Mouse (Mus musculus) layer of hippocampus, postnatal 14 days (tissue): ENCODE measurements around the gene Kat6b. TPM values are rescaled to one million over a fixed set of nuclear protein-coding genes. Genes with fewer than 3 reads are reported as not detected.

Experiments
- DNase-seq, 2 experiments: peaks; one replicate each; pipeline ENCODE4 v3.0.0; 2021 to 2022; ENCODE audit warnings: low spot score in 2 of 2, mixed read lengths in 1 of 2
- total RNA-seq, 2 experiments: library from RNA; stranded (reverse); gene quantifications; 2 replicates each; pipeline ENCODE4 v1.2.3; 2021

Gene Kat6b
- total RNA-seq, 2 experiments from 2014 or later, result 58.0 to 62.2 TPM

DNA sequence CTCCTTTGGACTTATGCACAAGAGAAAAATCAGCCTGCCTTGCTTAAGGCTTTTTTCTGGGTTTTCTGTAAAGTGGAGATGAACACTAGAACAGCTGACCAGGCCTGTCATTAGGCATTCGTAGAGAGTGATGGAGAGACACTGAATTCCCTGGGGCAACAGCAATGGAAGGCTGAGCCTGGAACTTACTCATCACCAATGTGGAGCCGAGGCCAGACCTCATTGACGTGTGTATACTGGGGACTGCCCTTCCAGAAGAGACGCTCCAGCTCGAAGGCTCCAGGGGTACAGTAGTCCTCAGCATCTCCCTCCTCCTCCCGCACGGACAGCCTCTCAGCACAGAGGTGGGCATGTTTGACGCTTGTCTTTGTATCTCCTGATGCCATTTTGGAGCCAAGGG is 221.5 kb downstream of the Kat6b start:
- DNase-seq, result no peak

DNA sequence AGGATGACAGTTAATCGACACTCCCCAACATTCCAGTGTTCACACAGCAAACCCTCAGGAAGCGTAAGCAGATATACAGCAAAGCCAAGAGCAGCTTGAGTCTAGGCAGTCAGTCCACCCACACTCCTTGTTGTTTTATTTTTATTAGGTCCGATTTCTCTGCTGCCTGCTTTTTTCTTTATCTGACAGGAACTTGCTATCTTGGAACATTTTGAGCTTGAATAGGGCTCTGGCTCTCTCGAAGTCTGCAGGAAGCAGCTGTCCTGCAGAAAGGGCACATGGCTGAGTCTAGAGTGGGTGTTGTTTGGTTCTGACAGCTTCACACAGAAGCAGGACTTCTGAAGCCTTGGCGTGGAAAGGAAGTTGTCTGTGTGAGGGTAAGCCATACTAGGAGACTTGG is 222.0 kb downstream of the Kat6b start:
- no peak for DNase-seq

DNA sequence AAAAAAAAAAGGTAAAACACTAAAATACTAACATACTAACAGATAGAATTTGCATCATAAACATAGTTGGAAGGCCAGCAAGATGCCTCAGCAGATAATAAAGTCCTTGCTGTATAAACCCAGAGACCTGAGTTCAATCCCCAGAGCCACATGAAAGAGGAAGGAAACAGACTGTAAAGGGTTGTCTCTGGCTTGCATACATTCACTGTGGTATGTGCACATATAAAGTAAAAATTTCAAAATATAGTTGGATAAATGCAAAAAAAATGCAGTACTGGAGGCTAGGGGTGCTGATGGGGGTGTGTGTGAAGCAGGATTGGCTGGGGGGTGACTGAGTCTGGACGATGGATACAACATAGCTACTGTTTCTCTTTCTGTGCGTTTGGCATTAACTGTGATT is 224.2 kb downstream of the Kat6b start:
- DNase-seq, result no peak

DNA sequence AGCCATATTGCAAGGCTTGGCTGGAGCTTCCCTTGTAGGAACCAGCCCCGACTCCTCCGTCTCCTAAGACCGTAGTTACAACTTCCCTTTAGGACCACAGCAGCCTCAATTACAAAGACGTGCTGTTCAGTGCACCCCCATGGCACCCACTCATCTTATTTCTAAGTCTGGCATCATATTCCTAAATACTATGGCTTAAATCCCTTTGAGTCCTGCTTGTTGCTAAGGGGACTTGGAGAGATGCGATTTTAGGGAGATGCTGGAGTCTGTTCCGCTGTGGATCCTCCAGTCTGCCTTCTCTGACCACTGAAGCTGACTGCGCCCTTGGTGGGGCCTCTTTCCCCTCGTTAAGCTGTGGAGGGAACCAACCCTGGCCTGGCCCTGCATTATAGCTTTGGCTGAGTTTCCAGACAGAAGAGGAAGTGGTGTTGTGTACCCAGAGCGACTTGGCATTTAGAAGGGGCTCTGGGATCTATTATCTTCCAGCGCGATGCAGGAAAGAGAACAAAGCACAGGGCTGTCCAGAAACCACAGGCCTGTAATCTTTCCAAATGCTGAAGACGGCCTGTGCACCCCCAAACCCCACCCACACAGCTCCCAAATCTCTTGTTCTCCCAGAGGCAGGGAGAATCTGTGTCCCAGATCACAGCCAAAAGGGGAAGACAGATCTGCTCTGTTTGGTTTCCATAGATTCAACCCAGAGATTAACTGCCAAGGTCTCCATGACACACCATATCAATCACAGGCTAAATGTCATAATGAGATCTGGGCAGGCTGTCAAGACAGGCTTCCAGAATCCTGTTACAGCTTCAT is 225.7 kb downstream of the Kat6b start:
- peak; percentile 64 to 68 for DNase-seq

DNA sequence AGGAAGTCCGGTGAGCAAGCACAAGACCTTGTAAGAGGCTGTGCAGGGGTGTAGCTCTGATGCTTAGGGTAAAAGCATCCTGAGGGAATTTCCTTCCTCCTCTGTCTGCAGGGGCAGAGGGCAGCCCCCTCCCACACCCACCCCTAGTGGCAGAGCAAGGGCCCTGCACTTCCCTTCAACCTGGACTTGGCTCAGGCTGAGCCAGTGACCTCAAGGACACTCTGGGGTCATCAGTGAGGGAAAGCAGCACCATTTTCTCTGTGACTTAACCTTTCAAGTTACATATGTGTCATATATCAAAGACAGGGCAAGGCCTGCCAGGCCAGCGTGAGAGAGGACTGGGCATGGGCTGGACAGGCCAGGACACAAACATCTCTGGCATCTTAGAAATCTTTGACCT is 228.3 kb downstream of the Kat6b start:
- no peak for DNase-seq

DNA sequence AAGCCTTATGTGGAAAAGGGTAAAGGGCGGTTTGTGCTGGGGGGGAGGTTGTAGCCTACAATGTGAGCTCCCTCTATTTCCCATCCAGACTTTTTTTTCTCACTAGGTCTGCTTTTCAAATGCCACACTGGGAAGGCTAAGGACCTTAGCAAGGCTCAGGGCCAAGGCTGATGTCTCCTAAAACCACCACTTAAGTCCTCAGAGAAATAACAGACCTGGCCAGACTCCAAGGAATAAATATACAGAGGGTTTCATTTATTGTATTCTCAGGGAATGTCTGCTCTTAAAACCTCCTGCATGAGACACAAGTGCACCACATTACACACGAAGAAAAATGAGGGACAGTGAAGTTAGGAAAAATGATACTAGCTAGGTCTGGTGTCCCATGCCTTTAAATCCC is 230.0 kb downstream of the Kat6b start:
- no peak for DNase-seq

DNA sequence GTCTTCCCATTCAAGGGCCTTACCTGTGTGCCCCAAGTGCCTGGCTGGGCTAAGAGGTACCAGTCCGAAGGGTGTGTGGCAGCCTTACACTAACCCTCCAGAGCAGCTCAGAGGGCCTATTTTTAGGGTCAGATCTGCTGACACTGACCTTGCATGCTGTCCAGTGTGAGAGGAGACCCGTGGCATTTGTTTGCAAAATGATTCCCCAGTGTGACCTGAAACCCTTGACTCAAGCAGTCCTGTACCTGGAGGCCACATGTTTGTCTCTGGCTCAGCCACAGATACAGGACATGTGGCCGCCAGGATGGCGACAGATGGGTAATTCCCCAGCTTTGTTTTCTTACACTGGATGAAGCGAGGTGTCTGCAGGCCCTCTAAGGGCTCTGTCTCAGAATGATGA is 233.3 kb downstream of the Kat6b start, which contains the start of gene Dupd1:
Gene Dupd1 (minus strand): TSS at position 91 of the 400 bp plus-strand sequence.
- no peak for DNase-seq

DNA sequence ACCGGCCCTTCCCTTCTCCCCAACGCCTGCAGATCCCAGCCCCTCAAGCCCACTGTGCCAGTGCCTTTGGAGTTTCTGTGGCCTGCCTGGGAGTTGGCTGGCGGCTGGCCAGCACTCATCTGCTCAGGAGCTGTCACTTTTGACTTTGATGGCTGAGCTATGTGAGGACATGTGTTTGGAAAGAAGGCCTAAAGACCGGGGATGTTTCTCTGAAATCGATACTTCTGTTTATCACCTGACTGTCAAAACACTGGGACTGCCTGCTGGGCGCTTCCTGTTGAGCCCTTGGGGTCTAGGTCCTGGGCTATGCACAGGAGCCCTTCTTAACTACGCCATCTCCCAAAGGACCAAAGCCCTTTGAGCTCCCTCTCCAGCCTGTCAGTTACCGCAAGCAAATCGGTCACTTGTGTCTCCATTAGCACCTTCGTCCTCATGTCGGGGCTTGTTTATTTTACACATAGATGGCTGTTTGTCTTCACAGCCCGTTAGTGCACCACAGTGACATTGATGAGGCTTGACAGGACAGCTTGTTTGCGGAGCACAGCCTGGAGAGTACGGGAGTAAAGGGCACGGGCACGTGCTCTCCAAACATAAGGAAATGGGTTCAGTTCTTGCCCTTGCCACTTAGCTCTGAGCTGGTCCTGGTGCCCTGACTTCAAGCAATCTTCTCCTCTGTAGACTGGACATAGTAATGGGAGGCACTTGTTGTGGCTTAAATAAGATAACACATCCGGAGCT is 238.6 kb downstream of the Kat6b start:
- DNase-seq, result no peak

DNA sequence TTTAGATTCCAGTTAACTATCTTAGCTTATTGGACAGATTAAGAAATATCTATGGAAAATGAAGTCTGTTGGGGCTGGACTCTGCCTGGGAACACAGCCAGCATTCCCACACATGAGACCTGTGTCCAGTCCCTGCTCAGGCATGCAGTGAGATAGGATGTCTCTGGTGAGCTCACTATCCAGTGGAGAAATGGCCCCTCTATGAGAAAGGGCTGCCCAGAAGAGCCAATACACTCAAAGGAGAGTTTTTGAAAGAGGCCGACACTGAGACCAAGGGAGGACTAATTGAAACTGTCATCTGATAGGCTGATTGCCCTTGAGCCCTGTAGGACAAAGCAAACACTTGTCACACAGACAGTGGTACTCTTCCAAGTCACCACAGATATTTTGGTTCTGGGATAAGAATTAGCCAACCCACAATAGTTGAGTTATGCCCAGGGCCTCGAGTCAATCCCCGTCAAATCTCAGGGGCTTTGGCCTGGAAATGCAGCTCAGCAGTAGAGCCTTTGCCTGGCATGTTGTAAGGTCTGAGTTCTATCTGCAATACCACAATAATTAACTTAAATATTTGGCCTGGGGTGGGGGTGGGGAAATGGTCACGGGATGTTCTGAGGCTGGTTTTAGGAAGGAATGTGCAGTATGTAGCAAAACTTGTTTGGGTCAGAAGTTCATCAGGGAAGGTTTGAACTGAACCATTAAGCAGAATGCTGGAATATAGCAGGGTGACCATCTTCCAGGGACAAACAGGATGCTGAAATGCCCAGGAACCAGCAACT is 239.4 kb downstream of the Kat6b start:
- no peak for DNase-seq

Other genes with a start within 250 kb of the Kat6b start
- gene Dupd1, start 233.1 kb downstream of the Kat6b start, total RNA-seq, result under 1 TPM; 0.33 to 0.48 TPM